9 mouse cellular contexts compared by ENCODE assay signal in genomic region chr10:79855558-79856184, GRCm38 (mm10). TPM values are rescaled to one million over a fixed set of nuclear protein-coding genes. Genes with fewer than 3 reads are reported as not detected.
DNase-seq lines count a peak whose midpoint lies in the region; ATAC-seq lines count a peak whose summit lies in the region.
"Had no signal": no experiment of that assay in that cellular context is flagged by ENCODE, and none has a peak within 500 bp of the region (broad histone marks: within the 10 kb centered on the region; RNA-seq: fewer than 3 reads in every experiment).

No protein-coding gene starts in this region.

- 3% methylated on average over 10 of the region's 10 CpGs for WGBS in forebrain, embryonic 13.5 days
- WGBS in kidney, embryonic 16.5 days, result under 1% methylated on average over 10 of the region's 10 CpGs
- WGBS in midbrain, embryonic 10.5 days, result 10% methylated on average over 10 of the region's 10 CpGs

- H3K4me2 ChIP-seq in forebrain, embryonic 13.5 days, result peak overlapping the region; percentile 99
- H3K4me2 ChIP-seq in kidney, embryonic 16.5 days (replicated peaks; ENCODE audit: low read depth, low read length), result peak overlapping the region; percentile 100

- DNase-seq in heart, adult 18-20 months, result peak; percentile 43 to 49
- DNase-seq in heart, postnatal 36 days, result no peak
- DNase-seq in T-cell, adult 2 months (ENCODE audit: low spot score), result peak; percentile 70
- no peak for DNase-seq in midbrain, embryonic 10.5 days (ENCODE audit: low spot score)
- DNase-seq in right cerebral cortex, adult 18-20 months, result no peak
- no peak for DNase-seq in layer of hippocampus, adult 11-12 months (ENCODE audit: low spot score)

- ATAC-seq in forebrain, embryonic 13.5 days, result no peak
- no peak for ATAC-seq in kidney, embryonic 16.5 days (ENCODE audit: low FRiP score, low TSS enrichment)

- peaks cover 71% of the 10 kb centered on the region for H3K4me1 ChIP-seq in forebrain, embryonic 13.5 days
- H3K4me1 ChIP-seq in kidney, embryonic 16.5 days (ENCODE audit: insufficient read depth, low read length), result peaks cover 66% of the 10 kb centered on the region
- H3K4me1 ChIP-seq in midbrain, embryonic 10.5 days, result peaks cover 66% of the 10 kb centered on the region

- H3K36me3 ChIP-seq in forebrain, embryonic 13.5 days (ENCODE audit: poor library complexity, severe bottlenecking), result peaks cover 45% of the 10 kb centered on the region
- H3K36me3 ChIP-seq in kidney, embryonic 16.5 days (ENCODE audit: insufficient read depth, low read length), result peaks cover 39% of the 10 kb centered on the region
- H3K36me3 ChIP-seq in midbrain, embryonic 10.5 days, result peaks cover 51% of the 10 kb centered on the region

- H3K27ac ChIP-seq in forebrain, embryonic 13.5 days, result peak overlapping the region; percentile 100
- peak overlapping the region; percentile 100 for H3K27ac ChIP-seq in kidney, embryonic 16.5 days (ENCODE audit: low read length)
- peak overlapping the region; percentile 100 for H3K27ac ChIP-seq in midbrain, embryonic 10.5 days (replicated peaks)

- peak overlapping the region; percentile 99 for H3K9ac ChIP-seq in forebrain, embryonic 13.5 days
- peak overlapping the region; percentile 100 for H3K9ac ChIP-seq in kidney, embryonic 16.5 days (replicated peaks; ENCODE audit: low read length)

- no peaks in the 10 kb centered on the region for H3K9me3 ChIP-seq in forebrain, embryonic 13.5 days (replicated peaks)
- H3K9me3 ChIP-seq in kidney, embryonic 16.5 days (ENCODE audit: low read length), result no peaks in the 10 kb centered on the region
- H3K9me3 ChIP-seq in midbrain, embryonic 10.5 days (replicated peaks), result no peaks in the 10 kb centered on the region

- H3K27me3 ChIP-seq in forebrain, embryonic 13.5 days, result no peaks in the 10 kb centered on the region
- no peaks in the 10 kb centered on the region for H3K27me3 ChIP-seq in kidney, embryonic 16.5 days (ENCODE audit: insufficient read depth, low read length)
- no peaks in the 10 kb centered on the region for H3K27me3 ChIP-seq in midbrain, embryonic 10.5 days (ENCODE audit: low read depth, poor library complexity, severe bottlenecking)

- peak overlapping the region; percentile 100 for H3K4me3 ChIP-seq in forebrain, embryonic 13.5 days
- H3K4me3 ChIP-seq in kidney, embryonic 16.5 days (ENCODE audit: low read length), result peak overlapping the region; percentile 98
- peak overlapping the region; percentile 74 for H3K4me3 ChIP-seq in midbrain, embryonic 10.5 days

- intact Hi-C loops in heart, postnatal 36 days (cut with DNase I), result no loop called here

RNA-seq across cellular contexts. Expression of gene Ptbp1, which starts 1.4 kb away (rescaled TPM):
- 10 to 100 TPM; 35.8 to 39.9 TPM for total RNA-seq in heart, adult 18-20 months (2021)
- total RNA-seq in heart, postnatal 36 days (2021), result 10 to 100 TPM; 50.9 to 51.2 TPM
- polyA plus RNA-seq in forebrain, embryonic 13.5 days (2015; fragmentation: Nextera tagmentation; extraction: Ambion mirVana), result 148 and 171 TPM in 2 replicates
- polyA plus RNA-seq in kidney, embryonic 16.5 days (2015; fragmentation: Nextera tagmentation; extraction: Ambion mirVana), result 431 and 491 TPM in 2 replicates
- polyA plus RNA-seq in midbrain, embryonic 10.5 days (2016; fragmentation: Nextera tagmentation; extraction: Ambion mirVana), result 296 and 334 TPM in 2 replicates

RNA-seq across cellular contexts. Expression of gene Prtn3, which starts 18.6 kb away (rescaled TPM):
- total RNA-seq in heart, adult 18-20 months (2021), result not detected
- not detected for total RNA-seq in heart, postnatal 36 days (2021)
- polyA plus RNA-seq in forebrain, embryonic 13.5 days (2015; fragmentation: Nextera tagmentation; extraction: Ambion mirVana), result 12.8 and 15.9 TPM in 2 replicates
- polyA plus RNA-seq in kidney, embryonic 16.5 days (2015; fragmentation: Nextera tagmentation; extraction: Ambion mirVana), result 7.9 and 8.2 TPM in 2 replicates
- 8.0 and 13.5 TPM in 2 replicates for polyA plus RNA-seq in midbrain, embryonic 10.5 days (2016; fragmentation: Nextera tagmentation; extraction: Ambion mirVana)

RNA-seq across cellular contexts. Expression of gene Plppr3, which starts 18.8 kb away (rescaled TPM):
- total RNA-seq in heart, adult 18-20 months (2021), result under 1 TPM; 0.12 to 0.18 TPM
- not detected for total RNA-seq in heart, postnatal 36 days (2021)
- polyA plus RNA-seq in forebrain, embryonic 13.5 days (2015; fragmentation: Nextera tagmentation; extraction: Ambion mirVana), result 290 and 308 TPM in 2 replicates
- polyA plus RNA-seq in kidney, embryonic 16.5 days (2015; fragmentation: Nextera tagmentation; extraction: Ambion mirVana), result 72.7 and 78.6 TPM in 2 replicates
- 110 and 169 TPM in 2 replicates for polyA plus RNA-seq in midbrain, embryonic 10.5 days (2016; fragmentation: Nextera tagmentation; extraction: Ambion mirVana)

RNA-seq across cellular contexts. Expression of gene Elane, which starts 30.4 kb away (rescaled TPM):
- not detected for total RNA-seq in heart, adult 18-20 months (2021)
- total RNA-seq in heart, postnatal 36 days (2021), result not detected
- 0.24 TPM in 1 of 2 replicates, not detected in the other for polyA plus RNA-seq in forebrain, embryonic 13.5 days (2015; fragmentation: Nextera tagmentation; extraction: Ambion mirVana)
- 0.60 and 0.76 TPM in 2 replicates for polyA plus RNA-seq in kidney, embryonic 16.5 days (2015; fragmentation: Nextera tagmentation; extraction: Ambion mirVana)
- polyA plus RNA-seq in midbrain, embryonic 10.5 days (2016; fragmentation: Nextera tagmentation; extraction: Ambion mirVana), result 0.16 and 0.46 TPM in 2 replicates
- total RNA-seq: adrenal gland, adult 18-20 months had no signal

RNA-seq across cellular contexts. Expression of gene Misp, which starts 34.9 kb away (rescaled TPM):
- total RNA-seq in heart, adult 18-20 months (2021), result under 1 TPM; 0.42 to 0.67 TPM
- total RNA-seq in heart, postnatal 36 days (2021), result under 1 TPM in 1 of 2 experiments, not detected in 1; 0.62 TPM
- 0.71 and 1.1 TPM in 2 replicates for polyA plus RNA-seq in forebrain, embryonic 13.5 days (2015; fragmentation: Nextera tagmentation; extraction: Ambion mirVana)
- polyA plus RNA-seq in kidney, embryonic 16.5 days (2015; fragmentation: Nextera tagmentation; extraction: Ambion mirVana), result 18.2 and 18.5 TPM in 2 replicates
- polyA plus RNA-seq in midbrain, embryonic 10.5 days (2016; fragmentation: Nextera tagmentation; extraction: Ambion mirVana), result 0.46 and 0.67 TPM in 2 replicates

Comparison
In these comparisons a context has a peak if more than half of its experiments do, and no peak if none do; other contexts are left out.
1. DNase-seq: peak in heart, adult 18-20 months (2 of 2) and T-cell, adult 2 months (single experiment); none in heart, postnatal 36 days (0 of 2), midbrain, embryonic 10.5 days (single experiment), right cerebral cortex, adult 18-20 months (single experiment) and layer of hippocampus, adult 11-12 months (single experiment).
2. Peak in every context shown above with its lines, with median percentiles within 50 percentile points of each other: H3K27ac ChIP-seq and H3K4me3 ChIP-seq.